Mouse (Mus musculus) frontal cortex, postnatal 14 days (tissue): ENCODE data around the gene A730049H05Rik.

ENCODE experiments used
- DNase-seq, 2 experiments: peaks; one replicate each; pipeline ENCODE4 v3.0.0; 2022; ENCODE audit warnings: low spot score in 2 of 2

The A730049H05Rik gene

GRCm38 (mm10) chr6:92879700-92880265 is 63.5 kb downstream of the A730049H05Rik start:
- DNase-seq, result no peak

- DNase-seq, result no peak
Observed at GRCm38 (mm10) chr6:92882446-92882845, 66.2 kb downstream of the A730049H05Rik start.

GRCm38 (mm10) chr6:92883131-92883900 is 67.0 kb downstream of the A730049H05Rik start:
- no peak for DNase-seq

- DNase-seq, result no peak
Observed at GRCm38 (mm10) chr6:92891535-92891934, 75.3 kb downstream of the A730049H05Rik start.
